8 mouse cellular contexts compared by ENCODE assay signal in genomic region chr8:83876080-83876837, GRCm38 (mm10). TPM values are rescaled to one million over a fixed set of nuclear protein-coding genes. Genes with fewer than 3 reads are reported as not detected.
DNase-seq lines count a peak whose midpoint lies in the region; ATAC-seq and TF ChIP-seq lines count a peak whose summit lies in the region.

No protein-coding gene starts in this region.

- no peak for TF ChIP-seq POLR2A in cerebellum, adult 2 months (IDR thresholded peaks at IDR 0.05; ENCODE audit: borderline replicate concordance, insufficient read depth, low read length)

- no peaks in the 10 kb centered on the region for H3K36me3 ChIP-seq in heart, embryonic 11.5 days (ENCODE audit: control insufficient read depth, insufficient read depth, low read length)
- no peaks in the 10 kb centered on the region for H3K36me3 ChIP-seq in liver, embryonic 13.5 days
- no peaks in the 10 kb centered on the region for H3K36me3 ChIP-seq in stomach, embryonic 14.5 days (ENCODE audit: control insufficient read depth, insufficient read depth, low read length)

- ATAC-seq in heart, embryonic 11.5 days (replicated peaks; ENCODE audit: insufficient number of reproducible peaks, low FRiP score, low TSS enrichment), result no peak
- ATAC-seq in liver, embryonic 13.5 days (ENCODE audit: low read depth), result no peak
- ATAC-seq in stomach, embryonic 14.5 days (ENCODE audit: insufficient number of reproducible peaks, insufficient read depth, low FRiP score, low read depth), result no peak
- no peak for ATAC-seq in megakaryocyte progenitor cell, adult 5-6 weeks (replicated peaks; ENCODE audit: poor library complexity)

- H3K4me2 ChIP-seq in heart, embryonic 11.5 days, result peak overlapping the region; percentile 93
- H3K4me2 ChIP-seq in liver, embryonic 13.5 days, result peak overlapping the region; percentile 69
- H3K4me2 ChIP-seq in stomach, embryonic 14.5 days (replicated peaks; ENCODE audit: low read depth, low read length), result peak overlapping the region; percentile 84

- H3K4me1 ChIP-seq in cerebellum, adult 2 months (ENCODE audit: control insufficient read depth, insufficient read depth, low read length), result 0 out of 2 replicates have a peak, but pooled peaks cover 3% of the 10 kb centered on the region
- peaks cover 9% of the 10 kb centered on the region; the same call in 1 of the 2 replicates for H3K4me1 ChIP-seq in heart, embryonic 11.5 days (ENCODE audit: control insufficient read depth, insufficient read depth, low read length)
- peaks cover 13% of the 10 kb centered on the region for H3K4me1 ChIP-seq in liver, embryonic 13.5 days (replicated peaks)
- 0 out of 2 replicates have a peak, but pooled peaks cover 3% of the 10 kb centered on the region for H3K4me1 ChIP-seq in stomach, embryonic 14.5 days (ENCODE audit: control insufficient read depth, insufficient read depth, low read length)

- DNase-seq in kidney, postnatal 10 days, result peak; percentile 46
- no peak for DNase-seq in kidney, postnatal 14 days
- peak; percentile 22 to 37 for DNase-seq in cerebellum, adult 2 months
- DNase-seq in liver, embryonic 13.5 days, result no peak
- no peak for DNase-seq in testis, postnatal 10 days (ENCODE audit: low spot score)

- TF ChIP-seq CTCF in cerebellum, adult 2 months (IDR thresholded peaks at IDR 0.05; ENCODE audit: borderline replicate concordance, insufficient read depth, low read depth, low read length), result no peak

- H3K9ac ChIP-seq in heart, embryonic 11.5 days (ENCODE audit: low read depth, low read length), result peak overlapping the region; percentile 58; the same call in 1 of the 2 replicates
- no peak overlapping the region for H3K9ac ChIP-seq in liver, embryonic 13.5 days
- H3K9ac ChIP-seq in stomach, embryonic 14.5 days (replicated peaks; ENCODE audit: low read depth, low read length), result peak overlapping the region; percentile 36

- H3K27ac ChIP-seq in cerebellum, adult 2 months (ENCODE audit: insufficient read depth, low read length), result peak overlapping the region; percentile 30; the same call in 1 of the 2 replicates
- no peak overlapping the region for H3K27ac ChIP-seq in heart, embryonic 11.5 days (ENCODE audit: low read depth, low read length)
- no peak overlapping the region for H3K27ac ChIP-seq in liver, embryonic 13.5 days
- peak overlapping the region; percentile 48; the same call in 1 of the 2 replicates for H3K27ac ChIP-seq in stomach, embryonic 14.5 days (ENCODE audit: low read length)

- H3K4me3 ChIP-seq in cerebellum, adult 2 months (replicated peaks; ENCODE audit: insufficient read depth, low read depth, low read length), result peak overlapping the region; percentile 86
- H3K4me3 ChIP-seq in heart, embryonic 11.5 days (ENCODE audit: low read depth, low read length), result peak overlapping the region; percentile 62
- H3K4me3 ChIP-seq in liver, embryonic 13.5 days (replicated peaks), result peak overlapping the region; percentile 57
- peak overlapping the region; percentile 61 for H3K4me3 ChIP-seq in stomach, embryonic 14.5 days (ENCODE audit: low read depth, low read length)

- H3K9me3 ChIP-seq in heart, embryonic 11.5 days (replicated peaks; ENCODE audit: control insufficient read depth, low read length), result no peaks in the 10 kb centered on the region
- no peaks in the 10 kb centered on the region for H3K9me3 ChIP-seq in liver, embryonic 13.5 days (replicated peaks)
- H3K9me3 ChIP-seq in stomach, embryonic 14.5 days (ENCODE audit: control insufficient read depth, low read depth, low read length), result peaks cover 4% of the 10 kb centered on the region; the same call in 1 of the 2 replicates

- no peaks in the 10 kb centered on the region for H3K27me3 ChIP-seq in cerebellum, adult 2 months (ENCODE audit: control insufficient read depth, insufficient read depth, low read length)
- H3K27me3 ChIP-seq in heart, embryonic 11.5 days (ENCODE audit: control insufficient read depth, insufficient read depth, low read length), result peaks cover 14% of the 10 kb centered on the region; the same call in 1 of the 2 replicates
- H3K27me3 ChIP-seq in liver, embryonic 13.5 days, result peaks cover 61% of the 10 kb centered on the region
- no peaks in the 10 kb centered on the region for H3K27me3 ChIP-seq in stomach, embryonic 14.5 days (ENCODE audit: control insufficient read depth, insufficient read depth, low read length)

- WGBS in cerebellum, adult 2 months, result 5% methylated on average over 41 of the region's 41 CpGs
- under 1% methylated on average over 41 of the region's 41 CpGs for WGBS in heart, embryonic 11.5 days (ENCODE audit: insufficient replicate concordance)
- WGBS in liver, embryonic 13.5 days (ENCODE audit: insufficient replicate concordance), result 2% methylated on average over 41 of the region's 41 CpGs
- WGBS in stomach, embryonic 14.5 days, result 2% methylated on average over 41 of the region's 41 CpGs

RNA-seq across cellular contexts. Expression of gene Adgrl1, which starts 23.6 kb away (rescaled TPM):
- polyA plus RNA-seq in cerebellum, adult 2 months (2012; rRNA removed), result 164 and 184 TPM in 2 replicates
- 10.2 and 13.5 TPM in 2 replicates for polyA plus RNA-seq in heart, embryonic 11.5 days (2014; fragmentation: Nextera tagmentation; extraction: Ambion mirVana)
- 1.5 and 1.7 TPM in 2 replicates for polyA plus RNA-seq in liver, embryonic 13.5 days (2015; fragmentation: Nextera tagmentation; extraction: Ambion mirVana)
- polyA plus RNA-seq in stomach, embryonic 14.5 days (2014; fragmentation: Nextera tagmentation; extraction: Ambion mirVana), result 29.5 and 31.3 TPM in 2 replicates
- 2.9 and 5.9 TPM in 2 replicates for total RNA-seq in megakaryocyte progenitor cell, adult 5-6 weeks (2015)
- total RNA-seq in megakaryocyte progenitor cell, adult 5-6 weeks (2017), result 2.3 and 2.4 TPM in 2 replicates

Comparison
In these comparisons a context has a peak if more than half of its experiments do, and no peak if none do; other contexts are left out.
1. DNase-seq: peak in kidney, postnatal 10 days (single experiment) and cerebellum, adult 2 months (2 of 2); none in kidney, postnatal 14 days (single experiment), liver, embryonic 13.5 days (single experiment) and testis, postnatal 10 days (single experiment).
2. H3K27ac ChIP-seq: peak in cerebellum, adult 2 months (single experiment) and stomach, embryonic 14.5 days (single experiment); none in heart, embryonic 11.5 days (single experiment) and liver, embryonic 13.5 days (single experiment).
3. Peak in every context shown above with its lines, with median percentiles within 50 percentile points of each other: H3K4me3 ChIP-seq and H3K4me2 ChIP-seq.